Mouse (Mus musculus) splenic B cell, adult 2 months (primary cell): ENCODE measurements around the gene Cmtm3.

Experiments used
- DNase-seq: peaks from one replicate; pipeline ENCODE4 v3.0.0-alpha.2; 2011; ENCODE audit warnings: low read depth, low spot score
- H3K27me3 ChIP-seq: 2 replicates; pipeline ENCODE4 v1.6.1; 2012; ENCODE audit warnings: mild to moderate bottlenecking, low read length, moderate library complexity, mixed read lengths; ENCODE audit not compliant: control insufficient read depth, poor library complexity, insufficient read depth, severe bottlenecking
- H3K36me3 ChIP-seq: 2 replicates; pipeline ENCODE4 v1.6.1; 2012; ENCODE audit warnings: mild to moderate bottlenecking, low read length, moderate library complexity, mixed read lengths; ENCODE audit not compliant: control insufficient read depth, poor library complexity, insufficient read depth, severe bottlenecking

Gene Cmtm3

GRCm38 (mm10) chr8:104334196-104334595, 5.0 kb upstream of the Cmtm3 start:
- Histone ChIP-seq H3K27me3 (no peaks in the 10 kb centered on the region), H3K36me3 (no peaks in the 10 kb centered on the region)
- DNase-seq = no peak

DNA sequence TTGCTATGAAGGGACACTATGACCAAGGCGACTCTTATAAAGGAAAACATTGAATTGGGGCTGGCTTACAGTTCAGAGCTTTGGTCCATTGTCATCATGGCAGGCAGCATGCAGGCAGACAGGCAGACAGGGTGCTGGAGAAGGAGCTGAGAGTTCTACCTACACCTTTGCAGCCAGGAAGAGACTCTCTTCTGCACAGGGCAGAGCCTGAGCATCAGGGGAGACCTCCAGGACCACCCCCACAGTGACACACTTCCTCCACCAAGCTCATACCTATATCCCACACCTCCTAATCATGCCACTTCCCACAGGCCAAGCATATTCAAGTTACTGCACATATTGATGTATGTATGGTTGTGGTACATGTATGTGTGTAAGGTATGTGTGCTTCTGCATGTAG, 2.4 kb upstream of the Cmtm3 start:
- Histone ChIP-seq H3K27me3 (no peaks in the 10 kb centered on the region), H3K36me3 (no peaks in the 10 kb centered on the region)
- DNase-seq = no peak

GRCm38 (mm10) chr8:104337890-104338289, 1.3 kb upstream of the Cmtm3 start:
- H3K36me3 ChIP-seq = no peaks in the 10 kb centered on the region
- no peaks in the 10 kb centered on the region for H3K27me3 ChIP-seq
- DNase-seq = peak; percentile 52

GRCm38 (mm10) chr8:104339983-104340232, 698 bp downstream of the Cmtm3 start:
- H3K36me3 ChIP-seq = no peaks in the 10 kb centered on the region
- DNase-seq = no peak
- H3K27me3 ChIP-seq = no peaks in the 10 kb centered on the region

- Histone ChIP-seq H3K27me3 (no peaks in the 10 kb centered on the region), H3K36me3 (no peaks in the 10 kb centered on the region)
- DNase-seq = peak; percentile 84
Observed at GRCm38 (mm10) chr8:104340233-104341105, 1.3 kb downstream of the Cmtm3 start.

DNA sequence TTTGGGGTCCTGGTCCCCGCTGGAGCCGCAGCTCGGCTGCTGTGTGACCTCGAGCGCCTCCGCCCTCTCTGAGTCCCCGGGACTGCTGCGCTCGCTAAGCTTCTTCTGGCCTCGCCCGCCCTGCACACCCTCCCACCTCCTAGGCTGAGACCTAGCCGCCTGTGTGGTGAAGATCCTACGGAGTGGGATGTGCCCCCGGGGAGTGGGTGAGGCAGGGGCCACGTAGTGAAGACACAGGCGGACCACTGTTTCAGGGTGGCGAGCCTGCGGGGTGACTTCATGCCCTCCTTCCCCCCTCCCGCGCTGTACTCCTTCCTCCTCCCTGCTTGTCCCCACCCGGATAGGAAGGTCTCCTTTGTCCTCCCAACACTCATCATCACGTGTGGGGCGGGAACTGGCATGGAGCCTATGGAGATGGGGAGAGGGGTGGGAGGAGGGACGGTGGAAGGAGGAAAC, 1.9 kb downstream of the Cmtm3 start:
- no peak for DNase-seq
- H3K36me3 ChIP-seq = no peaks in the 10 kb centered on the region
- H3K27me3 ChIP-seq = no peaks in the 10 kb centered on the region

DNA sequence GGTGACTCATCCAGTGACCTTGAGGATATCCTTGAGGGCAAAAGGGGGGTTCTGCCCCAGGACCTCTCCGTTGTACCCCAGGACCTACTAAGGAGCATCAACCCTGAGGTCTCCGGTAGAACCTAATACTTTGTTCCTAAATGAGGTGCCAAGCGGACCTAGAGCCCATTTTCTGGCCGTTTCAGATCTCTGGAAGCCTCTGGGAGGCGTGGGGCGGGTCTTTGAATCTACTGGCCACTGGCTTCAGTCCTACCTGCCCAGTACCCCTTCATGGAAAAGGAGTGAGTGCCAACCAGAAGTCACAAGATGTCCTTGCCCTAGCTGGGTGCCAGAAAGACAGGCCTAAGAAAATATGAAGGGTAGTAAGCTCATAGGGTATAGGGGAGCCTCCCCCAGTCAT, 2.5 kb downstream of the Cmtm3 start:
- Histone ChIP-seq H3K27me3 (no peaks in the 10 kb centered on the region), H3K36me3 (no peaks in the 10 kb centered on the region)
- DNase-seq = no peak

GRCm38 (mm10) chr8:104342426-104342825, 3.2 kb downstream of the Cmtm3 start:
- no peaks in the 10 kb centered on the region for H3K36me3 ChIP-seq
- no peaks in the 10 kb centered on the region for H3K27me3 ChIP-seq
- DNase-seq = no peak

- peak; percentile 90 for DNase-seq
- no peaks in the 10 kb centered on the region for H3K36me3 ChIP-seq
- no peaks in the 10 kb centered on the region for H3K27me3 ChIP-seq
Observed at GRCm38 (mm10) chr8:104343957-104344356, 4.7 kb downstream of the Cmtm3 start.

DNA sequence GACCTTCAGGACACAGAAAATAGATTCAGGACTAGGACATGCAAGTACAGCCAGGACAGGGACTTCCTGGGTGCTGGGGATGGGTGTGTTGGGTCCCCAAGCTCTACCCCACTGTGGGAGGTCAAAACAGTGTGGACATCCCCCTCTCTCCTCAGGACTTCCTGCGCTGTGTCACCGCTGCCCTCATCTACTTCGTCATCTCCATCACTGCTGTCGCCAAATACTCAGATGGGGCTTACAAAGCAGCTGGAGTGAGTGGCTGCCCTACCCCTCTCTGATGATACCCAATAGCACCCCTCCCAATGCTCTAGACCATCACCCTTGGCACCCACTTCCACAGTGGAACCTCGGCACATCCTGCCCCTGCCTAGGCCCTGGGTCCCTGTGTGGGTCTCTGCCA, 5.4 kb downstream of the Cmtm3 start:
- Histone ChIP-seq H3K36me3 (no peaks in the 10 kb centered on the region), H3K27me3 (no peaks in the 10 kb centered on the region)
- no peak for DNase-seq

- Histone ChIP-seq H3K36me3 (no peaks in the 10 kb centered on the region), H3K27me3 (no peaks in the 10 kb centered on the region)
Observed at GRCm38 (mm10) chr8:104346706-104347105, 7.5 kb downstream of the Cmtm3 start.

GRCm38 (mm10) chr8:104348971-104349370, 9.8 kb downstream of the Cmtm3 start:
- H3K27me3 ChIP-seq = no peaks in the 10 kb centered on the region
- DNase-seq = no peak

More at GRCm38 (mm10) chr8:104346706-104347105, 7.5 kb downstream of the Cmtm3 start:
- no peak for DNase-seq

GRCm38 (mm10) chr8:104350047-104350446, 10.8 kb downstream of the Cmtm3 start:
- DNase-seq = no peak
- H3K27me3 ChIP-seq = no peaks in the 10 kb centered on the region
- H3K36me3 ChIP-seq = no peaks in the 10 kb centered on the region

More at GRCm38 (mm10) chr8:104348971-104349370, 9.8 kb downstream of the Cmtm3 start:
- no peaks in the 10 kb centered on the region for H3K36me3 ChIP-seq

DNA sequence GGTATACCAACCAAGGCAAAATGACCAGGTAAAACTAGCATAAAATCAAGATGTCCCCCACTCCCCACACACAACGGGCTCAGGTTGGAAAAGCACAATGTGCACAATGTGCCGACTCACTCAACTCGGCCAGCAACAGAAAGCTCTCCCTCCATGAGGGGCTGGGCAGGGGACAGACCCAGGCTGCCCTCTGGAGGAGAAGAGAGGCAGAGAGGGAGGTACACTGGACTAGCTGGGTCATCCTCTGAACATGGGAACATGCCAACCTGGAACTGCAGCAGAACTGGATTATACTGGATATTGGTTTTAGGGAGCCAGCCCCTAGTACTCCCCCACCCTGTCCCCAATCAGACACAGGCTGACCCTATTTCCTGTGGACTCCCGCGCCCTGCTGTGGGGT, 14.0 kb downstream of the Cmtm3 start:
- Histone ChIP-seq H3K27me3 (no peaks in the 10 kb centered on the region), H3K36me3 (no peaks in the 10 kb centered on the region)
- no peak for DNase-seq

DNA sequence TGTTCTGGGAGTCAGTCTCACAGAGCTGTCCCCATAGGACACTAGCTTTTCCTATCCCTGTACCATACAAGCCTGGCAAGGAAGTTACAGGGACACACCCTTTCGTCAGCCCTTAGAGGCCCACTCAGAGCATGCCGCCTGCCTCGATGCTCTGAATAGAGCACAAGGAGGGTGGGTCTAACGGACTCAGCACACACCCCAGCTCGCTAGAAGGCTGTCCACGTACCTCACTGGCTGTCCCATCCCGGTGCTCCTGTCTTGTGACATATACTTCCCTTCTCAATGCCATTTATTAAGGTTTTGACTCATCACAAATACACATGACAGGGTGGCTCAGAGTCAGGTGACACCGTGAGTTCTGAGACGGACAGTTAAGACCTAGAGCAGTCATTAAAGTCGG, 15.3 kb downstream of the Cmtm3 start:
- Histone ChIP-seq H3K27me3 (no peaks in the 10 kb centered on the region), H3K36me3 (no peaks in the 10 kb centered on the region)
- DNase-seq = no peak

DNA sequence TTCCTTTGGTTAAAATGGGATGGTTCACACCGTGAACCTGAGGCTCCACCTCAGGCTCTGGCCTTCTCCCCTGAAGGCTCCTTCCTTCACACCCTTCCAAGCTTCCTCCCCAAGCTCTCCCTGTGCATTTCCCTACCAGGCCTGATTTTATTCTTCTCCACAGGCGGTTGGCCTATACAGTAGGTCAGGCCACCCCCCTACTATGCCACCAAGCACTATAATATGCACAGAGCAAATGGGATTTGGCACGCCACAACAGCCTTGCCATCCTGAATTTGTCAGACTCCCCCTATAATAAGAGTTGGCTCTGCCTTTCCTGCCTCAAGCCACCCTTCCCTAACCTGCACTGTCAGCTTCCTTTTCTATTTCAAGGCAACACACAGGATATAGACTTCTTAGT, 19.4 kb downstream of the Cmtm3 start:
- Histone ChIP-seq H3K27me3 (no peaks in the 10 kb centered on the region), H3K36me3 (no peaks in the 10 kb centered on the region)
- no peak for DNase-seq
